Mouse (Mus musculus) CD4-positive, CD25-positive, alpha-beta regulatory T cell, adult 2 months (primary cell): ENCODE data around the gene Ptger1.

ENCODE experiments used
- DNase-seq: peaks from one replicate; pipeline ENCODE4 v3.0.0-alpha.2; 2012; ENCODE audit warnings: low read depth, low spot score

Gene Ptger1

DNA sequence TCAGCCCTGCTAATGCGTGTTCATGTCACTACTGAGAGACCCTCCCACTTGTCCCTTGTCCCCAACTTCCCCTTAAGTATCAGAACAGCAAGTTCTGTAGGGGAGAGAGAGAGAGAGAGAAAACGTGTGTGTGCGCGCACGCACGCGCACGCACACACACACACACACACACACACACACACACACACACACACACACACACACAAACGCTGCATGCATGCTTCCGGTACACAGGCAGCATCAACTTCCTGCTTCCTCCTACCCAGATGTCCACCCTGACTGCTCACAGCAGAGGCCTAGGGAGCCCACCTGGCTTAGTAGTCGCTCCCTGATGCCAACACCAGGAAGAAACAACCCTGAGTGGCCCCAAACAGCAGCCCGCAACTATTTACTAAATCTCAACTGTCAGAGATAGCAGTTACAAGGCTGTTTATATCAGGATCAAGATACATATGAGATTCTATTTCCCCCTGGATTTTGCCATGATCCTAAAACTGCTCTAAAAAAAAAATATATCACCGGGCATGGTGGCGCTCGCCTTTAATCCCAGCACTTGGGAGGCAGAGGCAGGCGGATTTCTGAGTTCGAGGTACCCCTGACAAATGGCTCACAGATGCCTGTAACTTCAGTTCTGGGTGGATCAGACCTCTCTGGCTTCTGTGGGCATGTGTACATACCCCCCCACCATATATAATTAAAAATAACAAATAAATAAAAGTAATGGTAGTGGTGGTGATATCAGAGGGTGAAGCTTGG is 29.1 kb downstream of the Ptger1 start:
- DNase-seq: peak; percentile 67

DNA sequence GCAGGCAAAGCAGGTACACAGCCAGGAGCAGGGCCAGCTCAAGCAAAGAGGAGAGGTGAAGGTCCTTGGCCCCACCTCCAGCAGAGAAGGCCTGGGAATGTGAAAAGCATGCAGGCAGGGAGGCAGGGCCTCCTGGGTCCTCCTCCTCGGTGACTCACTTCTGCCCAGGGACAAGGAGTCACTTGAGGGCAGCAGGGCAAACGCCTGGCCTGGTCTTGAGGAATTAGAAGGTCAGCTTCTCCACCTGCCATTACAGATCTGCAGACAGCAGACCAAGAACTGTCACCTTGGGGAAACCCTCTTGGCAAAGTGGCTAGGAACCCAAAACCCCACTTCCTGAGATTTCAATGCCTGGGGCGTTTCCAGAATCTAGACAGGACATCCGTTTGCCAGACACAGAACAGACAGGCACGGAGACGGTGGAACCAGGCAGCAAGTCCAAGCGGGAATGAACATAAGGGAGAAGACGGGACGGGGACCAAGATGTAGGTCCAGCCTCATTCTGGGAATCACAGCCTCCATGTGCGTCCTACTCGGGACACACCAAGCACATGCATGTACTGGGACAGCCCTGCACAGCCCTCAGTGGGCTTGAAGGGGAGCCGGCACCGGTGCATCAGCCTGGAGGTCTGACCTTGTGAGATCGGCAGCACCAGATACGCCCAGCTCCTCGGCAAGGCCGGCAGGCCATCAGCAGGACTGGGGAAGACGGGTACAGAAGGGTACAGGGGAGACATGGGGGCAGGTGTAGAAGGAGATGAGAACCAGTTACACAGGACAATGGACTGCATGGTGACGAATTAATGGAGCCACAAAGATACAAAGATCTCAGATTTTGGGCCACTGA is 31.1 kb downstream of the Ptger1 start:
- no peak for DNase-seq

DNA sequence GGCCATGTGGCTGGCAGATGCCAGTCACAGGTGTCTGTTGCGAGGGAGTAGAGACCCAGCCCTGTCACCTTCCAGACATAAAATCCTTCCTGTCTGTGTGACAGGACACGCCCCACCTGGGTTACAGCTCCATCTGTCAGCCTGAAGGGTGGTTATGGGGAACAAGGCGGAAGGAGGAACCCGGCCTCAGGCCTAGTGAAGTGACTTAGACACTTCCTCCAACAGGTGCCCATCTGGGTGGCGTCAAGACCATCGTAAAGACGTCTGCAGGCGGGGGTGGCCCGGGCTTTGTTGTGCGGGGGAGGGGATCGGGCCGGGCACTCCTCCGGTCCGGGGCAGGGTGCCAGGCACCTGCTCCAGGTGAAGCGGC is 31.8 kb downstream of the Ptger1 start:
- DNase-seq: peak; percentile 86

DNA sequence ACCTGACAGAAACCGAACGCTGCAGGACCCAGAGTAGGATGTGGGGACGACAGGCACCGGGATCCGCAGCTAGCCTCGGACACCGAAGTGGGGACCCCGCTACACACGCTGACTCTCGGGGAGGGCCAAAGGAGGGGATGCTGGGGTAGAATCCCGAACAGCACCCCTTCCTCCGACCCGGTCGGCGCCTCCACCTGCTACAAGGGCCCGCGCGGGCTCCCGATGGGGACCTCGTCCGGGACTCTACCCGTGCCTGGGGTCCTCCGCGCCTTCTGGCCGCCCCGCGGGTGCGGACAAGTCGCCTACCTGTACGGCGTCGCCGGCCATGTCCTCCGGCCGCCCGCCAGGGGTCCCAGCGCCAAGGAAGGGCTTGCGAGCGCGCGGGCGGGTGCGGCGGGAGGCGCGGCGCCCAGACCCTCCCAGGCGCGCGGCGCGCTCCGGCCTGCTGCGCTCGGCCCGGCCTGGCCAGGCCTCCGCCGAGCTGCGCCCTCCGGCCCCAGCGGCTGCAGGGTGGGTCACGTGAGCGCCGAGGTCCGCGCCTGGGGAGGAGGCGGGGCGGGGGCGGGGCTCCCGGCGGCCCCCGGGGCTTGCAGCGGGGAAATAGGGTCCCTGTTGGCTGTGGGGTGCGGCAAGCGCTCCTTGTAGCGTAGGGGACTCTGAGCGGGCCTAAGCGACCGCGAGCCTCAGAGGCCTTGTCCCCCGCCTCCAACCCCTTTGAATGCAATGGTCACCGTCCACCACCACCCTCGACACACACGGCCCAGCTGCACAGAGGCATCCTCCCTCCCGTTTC is 32.4 kb downstream of the Ptger1 start, which contains the start of gene Pkn1:
Gene Pkn1 (minus strand): TSS at position 519 of the 793 bp plus-strand sequence.
- peak; percentile 75 for DNase-seq

DNA sequence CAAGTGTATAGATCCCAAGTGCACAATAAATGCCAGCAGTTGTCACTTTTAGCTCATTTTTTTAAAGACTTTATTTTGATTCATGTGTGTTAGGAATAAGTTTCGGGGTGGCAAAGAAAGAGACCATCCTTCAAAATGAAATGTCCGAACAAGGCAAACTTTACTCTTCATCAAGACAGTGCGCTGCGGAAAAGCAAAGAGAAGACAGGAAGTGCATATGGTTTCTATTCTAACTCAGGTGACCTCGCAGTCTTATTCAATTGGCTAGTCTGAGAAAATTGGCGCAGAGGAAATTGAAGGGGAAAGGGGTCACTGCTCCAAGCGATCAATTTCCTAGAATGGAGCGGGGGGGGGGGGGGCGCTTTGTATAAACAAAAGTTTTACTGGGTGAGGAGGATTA is 33.1 kb downstream of the Ptger1 start:
- peak; percentile 69 for DNase-seq

DNA sequence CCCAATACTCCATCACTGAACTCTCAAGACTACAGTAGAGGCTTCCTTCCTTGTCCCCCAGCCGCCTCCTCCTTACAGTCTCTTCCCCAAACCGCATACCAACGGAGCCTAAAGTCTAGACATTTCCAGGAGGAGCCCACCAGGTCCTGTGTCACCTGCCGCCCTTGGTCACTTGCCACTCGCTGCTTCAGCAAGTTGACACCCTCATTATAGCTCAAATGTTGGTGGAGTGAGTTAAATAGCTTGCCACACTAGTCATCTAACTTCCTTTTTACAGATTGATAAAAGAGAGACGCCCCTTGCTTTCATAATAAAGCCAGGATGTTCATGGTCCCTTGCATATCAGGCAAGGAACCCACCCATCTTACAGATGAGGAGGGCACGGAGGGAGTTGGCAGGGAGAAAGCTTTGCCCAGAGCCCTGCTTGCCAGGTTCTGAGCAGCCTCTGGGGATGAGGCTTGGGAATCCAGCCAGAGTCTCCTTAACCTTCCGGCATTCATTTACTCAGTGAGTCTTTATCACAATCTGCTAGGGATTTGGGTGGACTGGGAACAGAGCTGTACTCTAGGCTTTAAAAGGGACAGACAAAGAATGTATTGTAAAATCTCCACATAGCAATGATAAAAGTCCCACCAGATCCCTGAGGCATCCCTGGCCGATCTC is 34.1 kb downstream of the Ptger1 start:
- no peak for DNase-seq

DNA sequence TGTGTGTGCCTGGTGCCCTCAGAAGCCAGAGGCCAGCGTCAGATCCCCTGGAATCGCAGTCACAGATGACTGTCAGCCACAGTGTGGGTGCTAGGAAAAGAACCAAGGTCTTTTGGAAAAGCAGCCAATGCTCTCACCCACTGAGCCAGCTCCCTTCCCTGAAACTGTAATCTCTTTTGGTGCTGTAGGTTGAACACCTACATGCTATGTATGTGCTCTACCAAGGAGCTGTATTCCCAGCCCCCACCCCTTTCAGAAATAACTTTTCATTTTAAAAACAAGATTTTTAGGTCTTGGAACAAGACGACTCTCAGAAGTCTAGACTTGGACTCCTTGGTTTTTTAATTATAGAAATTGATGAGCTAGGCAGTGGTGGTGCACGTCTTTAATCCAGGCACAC is 36.9 kb downstream of the Ptger1 start:
- no peak for DNase-seq

DNA sequence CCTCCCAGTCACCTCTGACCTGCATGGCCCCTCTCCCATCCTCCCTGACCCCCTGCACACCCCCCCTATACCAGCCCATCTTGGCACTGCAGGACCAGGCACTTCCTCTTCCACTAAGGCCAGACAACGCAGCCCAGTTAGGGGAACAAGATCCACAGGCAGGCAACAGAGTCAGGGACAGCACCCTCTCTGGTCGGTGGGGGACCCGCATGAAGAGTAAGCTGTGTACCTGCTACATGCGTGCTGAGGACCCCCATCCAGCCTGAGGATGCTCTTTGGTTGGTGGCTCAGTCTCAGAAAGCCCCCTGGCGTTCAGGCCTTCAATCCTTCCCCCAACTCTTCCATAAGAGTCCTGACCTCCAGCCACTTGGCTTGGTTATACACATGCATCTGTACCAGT is 39.9 kb downstream of the Ptger1 start:
- DNase-seq: no peak

DNA sequence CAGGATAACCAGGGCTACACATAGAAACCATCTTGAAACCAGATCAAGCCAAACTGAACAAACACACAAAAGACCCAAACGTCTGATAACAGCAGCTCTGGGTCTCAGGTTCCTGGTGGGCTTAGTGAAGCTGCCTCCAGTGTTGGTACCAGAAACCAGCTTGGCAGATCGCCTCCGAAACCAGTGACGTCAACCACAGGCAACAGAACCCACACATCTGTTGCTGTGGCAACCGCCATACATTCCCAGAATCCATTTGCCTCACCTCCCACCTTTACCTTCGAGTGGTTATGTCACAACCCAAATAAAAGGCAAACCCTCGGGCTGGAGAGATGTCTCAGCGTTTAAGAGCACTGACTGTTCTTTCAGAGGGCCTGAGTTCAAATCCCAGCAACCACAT is 41.1 kb downstream of the Ptger1 start:
- DNase-seq: no peak

DNA sequence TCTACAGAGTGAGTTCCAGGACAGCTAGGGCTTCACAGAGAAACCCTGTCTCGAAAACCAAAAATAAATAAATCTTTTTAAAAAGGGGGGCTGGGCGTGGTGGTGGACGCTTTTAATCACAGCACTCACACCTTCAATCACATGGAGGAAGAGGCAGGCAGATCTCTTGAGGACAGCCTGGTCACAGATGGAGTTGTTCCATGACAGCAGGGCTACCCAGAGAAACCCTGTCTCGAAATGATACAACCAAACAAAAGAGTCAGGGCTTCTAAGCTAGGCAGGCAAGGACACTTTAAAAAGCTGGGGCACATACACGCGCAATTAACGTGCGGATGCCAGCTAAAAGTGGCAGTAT is 48.2 kb downstream of the Ptger1 start:
- no peak for DNase-seq

DNA sequence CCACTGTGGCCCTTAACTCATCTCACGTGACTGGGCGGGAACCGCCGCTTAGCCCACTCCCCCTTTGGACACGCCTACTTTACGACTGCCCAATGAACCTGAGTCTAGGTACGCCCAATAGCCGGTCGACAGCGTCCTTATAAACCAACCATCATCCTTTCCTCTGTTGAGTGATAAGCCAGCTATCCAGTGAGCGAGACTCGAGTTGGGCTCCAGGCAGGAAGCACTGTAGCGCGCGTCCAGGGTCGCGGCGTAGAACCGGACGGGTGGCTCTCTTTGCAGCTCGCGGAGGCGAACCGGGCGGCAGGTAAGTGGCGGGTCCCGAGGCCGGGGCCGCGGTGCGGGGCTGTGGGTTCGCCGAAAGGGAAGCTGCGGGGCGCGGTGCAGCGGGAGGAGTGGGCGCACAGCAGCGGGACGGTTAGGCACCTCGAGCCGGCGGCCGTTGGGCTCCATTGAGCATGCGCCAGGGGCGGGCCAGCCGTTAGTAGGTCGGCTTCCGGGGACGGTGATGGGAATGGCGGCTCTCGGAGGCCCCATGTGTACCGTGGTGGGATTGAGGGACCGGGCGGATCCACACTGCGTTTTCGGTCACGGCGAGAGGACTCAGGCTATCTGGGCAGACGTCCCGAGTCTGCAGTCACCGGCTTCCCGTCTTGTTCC is 48.7 kb downstream of the Ptger1 start, which contains the start of gene Ddx39:
Gene Ddx39 (plus strand): TSS at position 147 of the 660 bp plus-strand sequence.
- peak; percentile 99 for DNase-seq

DNA sequence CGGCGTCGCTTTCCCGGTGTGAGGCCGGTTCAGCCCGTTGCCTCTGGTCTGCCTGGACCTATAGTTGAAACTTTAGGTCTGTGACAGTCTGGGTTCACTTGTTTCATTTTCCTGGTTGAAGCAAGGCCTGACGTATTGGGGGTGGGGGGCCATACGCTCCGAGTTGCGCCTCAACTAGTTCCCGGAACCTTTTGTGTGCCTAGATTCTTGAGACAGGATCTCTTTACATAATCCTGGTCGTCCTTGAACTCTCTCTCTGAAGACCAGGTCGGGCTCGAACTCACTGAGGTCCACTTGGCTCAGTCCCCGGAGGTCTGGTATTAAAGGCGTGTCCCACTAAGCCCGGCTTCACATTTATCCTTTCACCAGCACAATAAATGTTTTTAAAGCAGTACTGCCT is 49.3 kb downstream of the Ptger1 start:
- DNase-seq: no peak

DNA sequence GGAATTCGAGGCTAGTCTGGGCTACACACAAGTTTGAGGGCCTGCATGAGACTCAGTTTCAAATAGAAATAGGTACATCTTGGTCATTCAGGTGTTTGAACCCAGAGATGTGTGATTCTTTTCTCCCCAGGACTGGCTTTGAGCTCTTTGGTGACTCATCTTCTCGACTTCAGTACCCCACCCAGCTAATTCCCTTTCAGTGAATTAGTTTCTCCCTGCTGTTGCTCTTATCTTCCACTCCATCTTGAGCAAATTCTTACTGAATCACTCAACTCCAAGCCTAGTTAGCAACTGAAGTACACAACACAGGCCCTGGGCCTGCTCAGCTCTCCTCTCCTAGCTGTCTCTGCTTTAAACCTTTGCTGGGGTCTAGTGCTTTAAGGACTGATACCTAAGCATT is 50.1 kb downstream of the Ptger1 start:
- DNase-seq: no peak

DNA sequence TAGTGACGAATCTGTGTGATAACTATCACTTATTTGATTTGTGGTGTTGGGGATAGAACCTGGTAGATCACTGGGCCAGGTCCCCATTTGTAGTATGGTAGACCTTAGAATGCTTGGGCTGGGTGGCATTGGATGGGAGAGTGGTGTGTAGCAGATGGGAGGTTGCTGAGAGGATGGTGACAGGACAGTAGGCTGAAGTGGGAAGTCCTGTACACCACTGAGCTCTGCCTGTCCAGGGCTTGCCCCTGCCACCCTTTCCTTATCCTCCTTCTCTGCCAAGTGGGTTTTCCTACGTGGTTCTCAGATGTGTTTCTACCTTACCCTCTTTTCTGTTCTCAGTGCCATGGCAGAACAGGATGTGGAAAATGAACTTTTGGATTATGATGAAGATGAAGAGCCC is 52.6 kb downstream of the Ptger1 start:
- no peak for DNase-seq

DNA sequence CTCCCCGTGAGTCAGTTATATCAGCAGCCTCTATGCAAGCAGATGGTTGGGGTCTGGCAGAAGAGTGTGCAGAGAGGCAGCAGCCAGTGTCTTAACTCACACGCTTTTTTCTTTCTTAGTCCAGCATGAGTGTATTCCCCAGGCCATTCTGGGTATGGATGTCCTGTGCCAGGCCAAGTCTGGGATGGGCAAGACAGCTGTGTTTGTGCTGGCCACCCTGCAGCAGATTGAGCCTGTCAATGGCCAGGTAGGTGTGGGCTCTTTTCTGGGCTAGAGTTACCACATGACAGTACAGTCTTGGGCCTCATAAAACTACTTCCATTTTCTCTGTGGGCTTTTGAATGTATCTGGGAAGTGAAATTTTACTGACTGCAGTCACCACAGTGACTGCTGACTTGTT is 53.2 kb downstream of the Ptger1 start:
- no peak for DNase-seq

DNA sequence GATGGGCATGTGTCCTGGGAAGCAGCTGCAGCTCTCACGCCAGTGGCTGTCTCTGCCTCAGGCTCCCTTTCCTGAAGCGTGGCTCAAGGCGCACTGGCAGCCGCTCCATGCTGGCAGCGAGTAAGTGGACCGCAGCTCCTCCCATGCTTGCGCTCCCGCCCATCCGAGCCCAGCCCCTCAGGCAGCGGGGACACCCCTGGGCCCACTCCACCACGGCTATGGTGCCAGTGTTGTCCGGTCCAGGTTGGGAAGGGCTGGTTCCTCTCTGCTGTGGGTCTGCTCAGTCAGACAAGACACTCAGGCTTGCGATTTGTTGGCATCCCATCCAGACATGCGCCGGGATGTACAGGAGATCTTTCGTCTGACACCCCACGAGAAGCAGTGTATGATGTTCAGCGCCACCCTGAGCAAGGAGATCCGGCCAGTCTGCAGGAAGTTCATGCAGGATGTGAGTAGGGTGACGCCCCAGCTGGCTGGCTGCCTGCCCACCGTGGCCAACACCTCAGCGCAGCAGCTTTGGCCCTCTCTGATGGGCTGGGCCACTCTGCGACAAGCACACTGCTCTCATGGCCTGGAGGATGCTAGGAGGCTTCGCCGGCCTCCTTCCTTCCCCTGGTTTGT is 55.0 kb downstream of the Ptger1 start:
- DNase-seq: peak; percentile 35
